Mouse (Mus musculus) lung, postnatal 0 days (tissue): Measurements from ENCODE around the gene Slc34a2. TPM values are rescaled to one million over a fixed set of nuclear protein-coding genes. Genes with fewer than 3 reads are reported as not detected.
A peak's percentile ranks its signal among the peaks of the same experiment; 100 is the strongest.

ENCODE experiments used
- ATAC-seq: fragments of 200-750 bp; cut with Nextera tagmentation; 2 replicates; pipeline ENCODE4 v1.8.0; 2017; ENCODE audit warnings: moderate library complexity
- DNase-seq: peaks from one replicate; pipeline ENCODE4 v3.0.0-alpha.2; 2016; ENCODE audit warnings: low spot score
- H3K27ac ChIP-seq: fragments of 300-500 bp; sonication (generic); 2 replicates; pipeline ENCODE4 v1.5.1; 2014; ENCODE audit warnings: antibody characterized with exemption, mild to moderate bottlenecking, low read length, mixed read lengths
- H3K27me3 ChIP-seq: fragments of 300-500 bp; sonication (generic); replicated peaks from 2 replicates; pipeline ENCODE4 v1.6.1; 2014; ENCODE audit warnings: low read length, mixed read lengths; ENCODE audit not compliant: insufficient read depth
- H3K36me3 ChIP-seq: fragments of 300-500 bp; sonication (generic); 2 replicates; pipeline ENCODE4 v1.6.1; 2014; ENCODE audit warnings: low read length, mixed read lengths; ENCODE audit not compliant: insufficient read depth
- H3K4me1 ChIP-seq: fragments of 300-500 bp; sonication (generic); 2 replicates; pipeline ENCODE4 v1.6.1; 2014; ENCODE audit warnings: antibody characterized with exemption, low read depth, low read length, mixed read lengths; ENCODE audit not compliant: insufficient read depth
- H3K4me2 ChIP-seq: fragments of 300-500 bp; sonication (generic); replicated peaks from 2 replicates; pipeline ENCODE4 v1.6.1; 2014; ENCODE audit warnings: low read depth, mild to moderate bottlenecking, low read length, moderate library complexity, mixed read lengths
- H3K4me3 ChIP-seq: fragments of 300-500 bp; sonication (generic); 2 replicates; pipeline ENCODE4 v1.5.1; 2014; ENCODE audit warnings: low read depth, low read length
- H3K9ac ChIP-seq: fragments of 300-500 bp; sonication (generic); replicated peaks from 2 replicates; pipeline ENCODE4 v1.6.1; 2014; ENCODE audit warnings: low read depth, mild to moderate bottlenecking
- H3K9me3 ChIP-seq: fragments of 300-500 bp; sonication (generic); 2 replicates; pipeline ENCODE4 v1.6.1; 2016; ENCODE audit warnings: low read length, mixed read lengths
- CTCF ChIP-seq: IDR thresholded peaks from 2 replicates; pipeline ENCODE4 v1.5.1; 2016; ENCODE audit warnings: antibody characterized with exemption, mild to moderate bottlenecking
- EP300 ChIP-seq: IDR thresholded peaks from 2 replicates; pipeline ENCODE4 v1.6.1; 2016; ENCODE audit warnings: antibody characterized with exemption, mild to moderate bottlenecking, control low read depth
- WGBS: fragments of 180-500 bp; shearing (Covaris S2); extraction: QIAGEN DNeasy Blood & Tissue Kit; methylation state at CpG from one replicate; pipeline ENCODE4 v1.1.7; 2014; 5-methylcytosine and 5-hydroxymethylcytosine counted together
- polyA plus RNA-seq: library from polyadenylated mRNA; unstranded; fragments of >200 nt; fragmentation: Nextera tagmentation; extraction: Ambion mirVana; gene quantifications from 2 replicates; pipeline ENCODE4 v1.2.1, GENCODE M21; 2015

Slc34a2 gene
- polyA plus RNA-seq, 1 experiment from 2014 or later, result 772 TPM

GRCm38 (mm10) chr5:53047951-53048350, 10.1 kb downstream of the Slc34a2 start:
- peak; percentile 72 for DNase-seq

GRCm38 (mm10) chr5:53048599-53048998, 10.7 kb downstream of the Slc34a2 start:
- DNase-seq (no peak), ATAC-seq (peak; percentile 18; the same call in 1 of the 2 replicates)
- Histone ChIP-seq H3K27ac (peak overlapping the region; percentile 84), H3K4me2 (peak overlapping the region; percentile 48), H3K9ac (peak overlapping the region; percentile 50), H3K4me1 (no peaks in the 10 kb centered on the region), H3K36me3 (no peaks in the 10 kb centered on the region), H3K27me3 (no peaks in the 10 kb centered on the region), H3K9me3 (no peaks in the 10 kb centered on the region), H3K4me3 (peak overlapping the region; percentile 34)
- TF ChIP-seq EP300, result no peak
- no peak for TF ChIP-seq CTCF
- 35% methylated on average over 4 of the region's 4 CpGs for WGBS

More at GRCm38 (mm10) chr5:53047951-53048350, 10.1 kb downstream of the Slc34a2 start:
- Histone ChIP-seq H3K4me3 (0 out of 2 replicates have a peak overlapping the region, but pooled peaks have one; percentile 34), H3K27ac (peak overlapping the region; percentile 84), H3K27me3 (no peaks in the 10 kb centered on the region), H3K4me2 (peak overlapping the region; percentile 48), H3K9me3 (no peaks in the 10 kb centered on the region), H3K4me1 (no peaks in the 10 kb centered on the region), H3K36me3 (no peaks in the 10 kb centered on the region), H3K9ac (no peak overlapping the region)
- 22% methylated on average over 6 of the region's 6 CpGs for WGBS
- ATAC-seq, result peak; percentile 79
- TF ChIP-seq CTCF, result peak; percentile 45
- no peak for TF ChIP-seq EP300

- Histone ChIP-seq H3K4me1 (no peaks in the 10 kb centered on the region), H3K9ac (peak overlapping the region; percentile 52), H3K9me3 (no peaks in the 10 kb centered on the region), H3K27ac (peak overlapping the region; percentile 84), H3K4me2 (peak overlapping the region; percentile 48), H3K27me3 (no peaks in the 10 kb centered on the region), H3K4me3 (peak overlapping the region; percentile 34), H3K36me3 (no peaks in the 10 kb centered on the region)
- ATAC-seq (peak; percentile 82), DNase-seq (peak; percentile 85)
- WGBS, result 3% methylated on average over 31 of the region's 39 CpGs
- TF ChIP-seq CTCF, result peak; percentile 12; the same call in 1 of the 2 replicates
- no peak for TF ChIP-seq EP300
Observed at GRCm38 (mm10) chr5:53049046-53049445, 11.2 kb downstream of the Slc34a2 start.

GRCm38 (mm10) chr5:53050963-53051362, 13.1 kb downstream of the Slc34a2 start:
- peak overlapping the region; percentile 74 for H3K27ac ChIP-seq
- ATAC-seq (no peak), DNase-seq (peak; percentile 15)
- WGBS, result 59% methylated on average over 1 of the region's 1 CpGs
- peak overlapping the region; percentile 34 for H3K4me3 ChIP-seq
- H3K27me3 ChIP-seq, result no peaks in the 10 kb centered on the region
- H3K36me3 ChIP-seq, result no peaks in the 10 kb centered on the region
- no peaks in the 10 kb centered on the region for H3K9me3 ChIP-seq
- peak overlapping the region; percentile 48 for H3K4me2 ChIP-seq
- no peaks in the 10 kb centered on the region for H3K4me1 ChIP-seq
- TF ChIP-seq EP300 (no peak), CTCF (no peak)
- H3K9ac ChIP-seq, result peak overlapping the region; percentile 52

- Histone ChIP-seq H3K36me3 (no peaks in the 10 kb centered on the region), H3K4me2 (peak overlapping the region; percentile 48), H3K27me3 (no peaks in the 10 kb centered on the region), H3K9ac (peak overlapping the region; percentile 52), H3K4me1 (no peaks in the 10 kb centered on the region), H3K9me3 (no peaks in the 10 kb centered on the region), H3K27ac (peak overlapping the region; percentile 74), H3K4me3 (peak overlapping the region; percentile 34)
- ATAC-seq (no peak), DNase-seq (peak; percentile 20)
- 68% methylated on average over 2 of the region's 2 CpGs for WGBS
- TF ChIP-seq CTCF (no peak), EP300 (no peak)
Observed at GRCm38 (mm10) chr5:53053246-53053645, 15.4 kb downstream of the Slc34a2 start.

GRCm38 (mm10) chr5:53061532-53062130, 23.8 kb downstream of the Slc34a2 start:
- H3K27me3 ChIP-seq, result no peaks in the 10 kb centered on the region
- no peaks in the 10 kb centered on the region for H3K9me3 ChIP-seq
- H3K36me3 ChIP-seq, result no peaks in the 10 kb centered on the region
- H3K4me3 ChIP-seq, result no peak overlapping the region
- DNase-seq, result no peak
- H3K4me1 ChIP-seq, result no peaks in the 10 kb centered on the region
- no peak overlapping the region for H3K9ac ChIP-seq
- no peak overlapping the region for H3K4me2 ChIP-seq
- 88% methylated on average over 9 of the region's 9 CpGs for WGBS
- TF ChIP-seq CTCF, result no peak
- TF ChIP-seq EP300, result no peak
- no peak overlapping the region for H3K27ac ChIP-seq
- no peak for ATAC-seq
